In genomic region chr14:58152110-58152509, GRCm38 (mm10) we compare ENCODE assay signal across 23 mouse cellular contexts.
A peak's percentile ranks its signal among the peaks of the same experiment; 100 is the strongest.
DNase-seq lines count a peak whose midpoint lies in the region; ATAC-seq and TF ChIP-seq lines count a peak whose summit lies in the region.
"Had no signal": no experiment of that assay in that cellular context is flagged by ENCODE, and none has a peak within 500 bp of the region (broad histone marks: within the 10 kb centered on the region; RNA-seq: fewer than 3 reads in every experiment).

No protein-coding gene starts in this region.

- no peak overlapping the region for H3K4me3 ChIP-seq in embryonic facial prominence, embryonic 10.5 days
- H3K4me3 ChIP-seq in embryonic facial prominence, embryonic 15.5 days (replicated peaks), result no peak overlapping the region
- H3K4me3 ChIP-seq in limb, embryonic 11.5 days (ENCODE audit: low read depth, low read length), result no peak overlapping the region
- H3K4me3 ChIP-seq in limb, embryonic 15.5 days, result no peak overlapping the region
- no peak overlapping the region for H3K4me3 ChIP-seq in thymus, adult 2 months (ENCODE audit: control insufficient read depth, insufficient read depth, low read length)
- H3K4me3 ChIP-seq in liver, embryonic 11.5 days (ENCODE audit: low read depth, low read length), result no peak overlapping the region
- H3K4me3 ChIP-seq: embryonic facial prominence, embryonic 12.5 days; forebrain, embryonic 13.5 days; heart, embryonic 15.5 days; hindbrain, embryonic 13.5 days had no signal

- H3K9ac ChIP-seq in embryonic facial prominence, embryonic 15.5 days, result no peak overlapping the region
- H3K9ac ChIP-seq in limb, embryonic 11.5 days (ENCODE audit: low read length), result no peak overlapping the region
- no peak overlapping the region for H3K9ac ChIP-seq in limb, embryonic 15.5 days
- no peak overlapping the region for H3K9ac ChIP-seq in liver, embryonic 11.5 days (ENCODE audit: low read depth, low read length)
- H3K9ac ChIP-seq: embryonic facial prominence, embryonic 12.5 days; forebrain, embryonic 13.5 days; forebrain, postnatal 0 days; heart, embryonic 15.5 days; hindbrain, embryonic 13.5 days had no signal

- no peak for TF ChIP-seq POLR2A in thymus, adult 2 months (IDR thresholded peaks at IDR 0.05; ENCODE audit: control insufficient read depth, extremely low read depth, insufficient read depth, low read length, poor library complexity)

- H3K4me1 ChIP-seq in embryonic facial prominence, embryonic 10.5 days, result peaks cover 31% of the 10 kb centered on the region
- peaks cover 6% of the 10 kb centered on the region for H3K4me1 ChIP-seq in embryonic facial prominence, embryonic 15.5 days
- H3K4me1 ChIP-seq in limb, embryonic 11.5 days (ENCODE audit: control insufficient read depth, insufficient read depth, low read length), result peaks cover 10% of the 10 kb centered on the region
- H3K4me1 ChIP-seq in limb, embryonic 15.5 days, result peaks cover 6% of the 10 kb centered on the region; the same call in 1 of the 2 replicates
- H3K4me1 ChIP-seq in thymus, adult 2 months (replicated peaks; ENCODE audit: control insufficient read depth, insufficient read depth, low read length), result no peaks in the 10 kb centered on the region
- H3K4me1 ChIP-seq in liver, embryonic 11.5 days (replicated peaks; ENCODE audit: control insufficient read depth, insufficient read depth, low read length), result no peaks in the 10 kb centered on the region

- DNase-seq in embryonic facial prominence, embryonic 10.5 days (ENCODE audit: low spot score), result peak; percentile 17
- DNase-seq in limb, embryonic 11.5 days (ENCODE audit: low spot score), result peak; percentile 66
- no peak for DNase-seq in c-Kit-positive CD71-positive TER-119-positive erythroid progenitor cells, embryonic 14.5 days (ENCODE audit: low spot score)
- no peak for DNase-seq in cerebellum, adult 11 months
- DNase-seq in thymus, adult 2 months, result no peak
- no peak for DNase-seq in liver, embryonic 11.5 days (ENCODE audit: low spot score)
- DNase-seq: adrenal gland, adult 8-10 months; adrenal gland, postnatal 36 days; cerebellum, adult 11-12 months; cerebellum, adult 9-10 months; cerebellum, postnatal 25 days; forebrain, postnatal 0 days; heart, adult 18-20 months; heart, postnatal 14 days had no signal

- H3K27me3 ChIP-seq in embryonic facial prominence, embryonic 10.5 days (replicated peaks; ENCODE audit: low read depth, poor library complexity, severe bottlenecking), result no peaks in the 10 kb centered on the region
- no peaks in the 10 kb centered on the region for H3K27me3 ChIP-seq in embryonic facial prominence, embryonic 15.5 days
- H3K27me3 ChIP-seq in limb, embryonic 11.5 days (ENCODE audit: control insufficient read depth, insufficient read depth, low read length), result no peaks in the 10 kb centered on the region
- H3K27me3 ChIP-seq in limb, embryonic 15.5 days, result no peaks in the 10 kb centered on the region
- no peaks in the 10 kb centered on the region for H3K27me3 ChIP-seq in thymus, adult 2 months (ENCODE audit: control insufficient read depth, insufficient read depth, low read length)
- H3K27me3 ChIP-seq in liver, embryonic 11.5 days (replicated peaks; ENCODE audit: control insufficient read depth, insufficient read depth, low read length), result no peaks in the 10 kb centered on the region
- H3K27me3 ChIP-seq: embryonic facial prominence, embryonic 12.5 days; heart, embryonic 15.5 days; hindbrain, embryonic 13.5 days had no signal

- no peak overlapping the region for H3K27ac ChIP-seq in embryonic facial prominence, embryonic 10.5 days (replicated peaks)
- no peak overlapping the region for H3K27ac ChIP-seq in embryonic facial prominence, embryonic 15.5 days (replicated peaks)
- no peak overlapping the region for H3K27ac ChIP-seq in limb, embryonic 11.5 days (replicated peaks; ENCODE audit: low read depth, low read length)
- no peak overlapping the region; the same call in 1 of the 2 replicates for H3K27ac ChIP-seq in limb, embryonic 15.5 days
- no peak overlapping the region for H3K27ac ChIP-seq in thymus, adult 2 months (ENCODE audit: control insufficient read depth, insufficient read depth, low read length)
- H3K27ac ChIP-seq in liver, embryonic 11.5 days (ENCODE audit: low read depth, low read length), result no peak overlapping the region
- H3K27ac ChIP-seq: embryonic facial prominence, embryonic 12.5 days; forebrain, embryonic 13.5 days; heart, embryonic 15.5 days; hindbrain, embryonic 13.5 days had no signal

- H3K4me2 ChIP-seq in embryonic facial prominence, embryonic 15.5 days (replicated peaks), result no peak overlapping the region
- no peak overlapping the region for H3K4me2 ChIP-seq in limb, embryonic 11.5 days (ENCODE audit: low read depth, severe bottlenecking)
- H3K4me2 ChIP-seq in limb, embryonic 15.5 days, result no peak overlapping the region
- H3K4me2 ChIP-seq in liver, embryonic 11.5 days, result no peak overlapping the region
- H3K4me2 ChIP-seq: embryonic facial prominence, embryonic 12.5 days; forebrain, embryonic 13.5 days; heart, embryonic 11.5 days; heart, embryonic 15.5 days; hindbrain, embryonic 13.5 days had no signal

- H3K9me3 ChIP-seq in embryonic facial prominence, embryonic 10.5 days, result no peaks in the 10 kb centered on the region
- H3K9me3 ChIP-seq in embryonic facial prominence, embryonic 15.5 days (replicated peaks), result no peaks in the 10 kb centered on the region
- no peaks in the 10 kb centered on the region for H3K9me3 ChIP-seq in limb, embryonic 11.5 days (ENCODE audit: control insufficient read depth, low read length)
- no peaks in the 10 kb centered on the region for H3K9me3 ChIP-seq in limb, embryonic 15.5 days
- no peaks in the 10 kb centered on the region for H3K9me3 ChIP-seq in liver, embryonic 11.5 days (ENCODE audit: control insufficient read depth, low read length)
- H3K9me3 ChIP-seq: embryonic facial prominence, embryonic 12.5 days; forebrain, embryonic 13.5 days; heart, embryonic 15.5 days; hindbrain, embryonic 13.5 days had no signal

- ATAC-seq in embryonic facial prominence, embryonic 15.5 days (ENCODE audit: insufficient number of reproducible peaks, low FRiP score, low TSS enrichment, low read depth), result 0 out of 2 replicates have a peak, but pooled peaks have one; percentile 52
- ATAC-seq in limb, embryonic 11.5 days (ENCODE audit: insufficient number of reproducible peaks, low FRiP score, low TSS enrichment, low read depth), result peak; percentile 60; the same call in 1 of the 2 replicates
- ATAC-seq in limb, embryonic 15.5 days (ENCODE audit: insufficient number of reproducible peaks, low FRiP score, low TSS enrichment, low read depth), result peak; percentile 46; the same call in 1 of the 2 replicates
- no peak for ATAC-seq in liver, embryonic 11.5 days (replicated peaks; ENCODE audit: low FRiP score)
- ATAC-seq: CD4-positive, CD25-positive, alpha-beta regulatory T cell, adult 4 months; forebrain, embryonic 13.5 days; forebrain, postnatal 0 days had no signal

- 52% methylated on average over 1 of the region's 1 CpGs for WGBS in embryonic facial prominence, embryonic 10.5 days
- 35% methylated on average over 1 of the region's 1 CpGs for WGBS in embryonic facial prominence, embryonic 15.5 days
- WGBS in limb, embryonic 11.5 days, result 8% methylated on average over 1 of the region's 1 CpGs
- WGBS in limb, embryonic 15.5 days, result 20% methylated on average over 1 of the region's 1 CpGs
- WGBS in thymus, adult 2 months, result 62% methylated on average over 1 of the region's 1 CpGs
- WGBS in liver, embryonic 11.5 days, result 63% methylated on average over 1 of the region's 1 CpGs

- H3K36me3 ChIP-seq in embryonic facial prominence, embryonic 10.5 days (replicated peaks), result no peaks in the 10 kb centered on the region
- no peaks in the 10 kb centered on the region for H3K36me3 ChIP-seq in embryonic facial prominence, embryonic 15.5 days
- H3K36me3 ChIP-seq in limb, embryonic 11.5 days (ENCODE audit: control insufficient read depth, insufficient read depth, low read length), result no peaks in the 10 kb centered on the region
- H3K36me3 ChIP-seq in limb, embryonic 15.5 days, result no peaks in the 10 kb centered on the region
- no peaks in the 10 kb centered on the region for H3K36me3 ChIP-seq in thymus, adult 2 months (ENCODE audit: control insufficient read depth, insufficient read depth, low read length)
- no peaks in the 10 kb centered on the region for H3K36me3 ChIP-seq in liver, embryonic 11.5 days (ENCODE audit: control insufficient read depth, insufficient read depth, low read length)
- H3K36me3 ChIP-seq: embryonic facial prominence, embryonic 12.5 days; G1E; heart, embryonic 15.5 days; hindbrain, embryonic 13.5 days had no signal

- no peak for TF ChIP-seq CTCF in thymus, adult 2 months (IDR thresholded peaks at IDR 0.05; ENCODE audit: borderline replicate concordance, control insufficient read depth, extremely low read depth, insufficient read depth, low read length, poor library complexity)

Comparison
In these comparisons a context has a peak if more than half of its experiments do, and no peak if none do; other contexts are left out.
1. DNase-seq: peak in embryonic facial prominence, embryonic 10.5 days (single experiment) and limb, embryonic 11.5 days (single experiment); none in c-Kit-positive CD71-positive TER-119-positive erythroid progenitor cells, embryonic 14.5 days (single experiment), cerebellum, adult 11 months (single experiment), thymus, adult 2 months (single experiment) and liver, embryonic 11.5 days (single experiment).